Mouse (Mus musculus): ENCODE measurements around the gene Olfr229. TPM values are rescaled to one million over a fixed set of nuclear protein-coding genes. Genes with fewer than 3 reads are reported as not detected.

Olfr229 gene
- not detected for total RNA-seq (2023)

GRCm38 (mm10) chr9:39907036-39907435 lies at the start of gene Olfr229:
TSS of gene Olfr229 (plus strand) at chr9:39907336.

GRCm38 (mm10) chr9:39866122-39866521 lies 41.0 kb upstream of the Olfr229 start, which contains the start of gene Olfr972:
TSS of gene Olfr972 (plus strand) at chr9:39866422.

DNA sequence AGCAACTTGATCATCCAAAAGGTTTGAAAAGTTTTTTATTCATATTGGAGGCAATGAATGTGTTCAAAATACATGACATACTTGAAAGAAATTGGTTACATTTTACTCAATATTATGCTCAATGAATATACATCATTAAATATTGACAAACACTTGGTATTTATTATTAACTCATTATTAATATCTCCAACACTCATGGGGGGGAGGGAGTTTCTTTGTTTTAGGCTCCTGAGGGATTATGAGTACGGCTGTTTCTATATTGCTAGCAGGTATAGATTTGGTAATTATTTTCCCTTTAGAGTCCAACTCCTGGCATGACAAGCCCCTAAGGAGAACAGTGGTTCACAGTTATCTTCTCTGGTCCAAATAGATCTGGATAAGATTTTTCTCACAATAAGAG lies 30.1 kb downstream of the Olfr229 start, which contains the start of gene Olfr974:
Gene Olfr974 (plus strand): TSS at position 301 of the 400 bp plus-strand sequence.

DNA sequence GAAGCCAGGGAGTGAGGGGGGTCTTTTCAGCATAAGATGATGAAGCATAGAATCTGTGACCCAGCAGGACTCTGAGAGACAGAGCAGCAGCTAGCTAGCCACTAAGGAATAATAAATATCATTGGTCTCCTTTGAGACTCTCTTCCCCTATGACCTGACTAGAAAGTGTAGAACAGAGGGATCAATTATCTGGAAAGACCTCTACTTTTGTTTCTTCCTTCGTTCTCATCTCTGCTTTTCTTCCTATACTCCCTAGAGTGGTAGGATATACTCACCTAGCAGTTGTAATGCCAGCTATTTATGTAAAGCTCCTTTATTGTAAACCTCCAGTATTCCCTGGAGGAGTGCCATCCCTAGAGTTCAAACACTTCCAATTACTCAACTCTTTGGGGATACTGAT lies 44.8 kb downstream of the Olfr229 start, which contains the start of gene Olfr975:
Gene Olfr975 (minus strand): TSS at position 101 of the 400 bp plus-strand sequence.

DNA sequence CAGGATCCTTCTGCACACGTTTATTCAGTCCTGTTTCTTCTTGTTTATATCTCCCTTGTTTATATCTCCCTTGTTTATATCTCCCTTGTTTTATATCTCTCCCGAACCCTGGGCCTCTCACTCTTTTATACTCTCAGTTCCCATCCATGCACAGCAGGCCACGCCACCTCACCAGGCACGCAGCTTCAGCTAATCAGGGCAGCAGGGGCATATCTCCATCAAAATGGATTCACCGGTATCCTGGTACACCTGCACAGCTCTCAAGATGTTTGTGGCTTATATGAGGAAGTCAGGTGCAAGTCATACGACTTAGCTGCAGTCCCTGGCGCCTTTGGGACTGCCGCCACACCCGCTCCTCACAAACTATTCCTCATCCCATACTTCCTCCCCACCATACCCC lies 53.9 kb downstream of the Olfr229 start, which contains the start of gene Olfr976:
Gene Olfr976 (minus strand): TSS at position 101 of the 400 bp plus-strand sequence.

Other genes with a start within 250 kb of the Olfr229 start
- not detected for gene Olfr963, start 240.1 kb upstream of the Olfr229 start, total RNA-seq (2023)
- gene Olfr149, start 200.2 kb upstream of the Olfr229 start, total RNA-seq (2023) = not detected
- not detected for gene Olfr965, start 196.0 kb upstream of the Olfr229 start, total RNA-seq (2023)
- gene Olfr150, start 176.4 kb upstream of the Olfr229 start, total RNA-seq (2023) = not detected
- not detected for gene Olfr967, start 161.1 kb upstream of the Olfr229 start, total RNA-seq (2023)
- not detected for gene Olfr968, start 124.1 kb upstream of the Olfr229 start, total RNA-seq (2023)
- gene Olfr969, start 116.4 kb upstream of the Olfr229 start, total RNA-seq (2023) = not detected
- not detected for gene Olfr970, start 98.5 kb upstream of the Olfr229 start, total RNA-seq (2023)
- not detected for gene Olfr971, start 70.5 kb upstream of the Olfr229 start, total RNA-seq (2023)
- not detected for gene Olfr972, start 40.9 kb upstream of the Olfr229 start, total RNA-seq (2023)
- not detected for gene Olfr974, start 30.2 kb downstream of the Olfr229 start, total RNA-seq (2023)
- not detected for gene Olfr975, start 44.7 kb downstream of the Olfr229 start, total RNA-seq (2023)
- not detected for gene Olfr976, start 53.8 kb downstream of the Olfr229 start, total RNA-seq (2023)
- not detected for gene Olfr978, start 84.8 kb downstream of the Olfr229 start, total RNA-seq (2023)
- not detected for gene Olfr979, start 96.1 kb downstream of the Olfr229 start, total RNA-seq (2023)
- not detected for gene Olfr980, start 102.2 kb downstream of the Olfr229 start, total RNA-seq (2023)
- gene Olfr981, start 114.1 kb downstream of the Olfr229 start, total RNA-seq (2023) = not detected
- not detected for gene Olfr982, start 166.5 kb downstream of the Olfr229 start, total RNA-seq (2023)
- gene Olfr983, start 186.3 kb downstream of the Olfr229 start, total RNA-seq (2023) = not detected
- not detected for gene Olfr984, start 206.9 kb downstream of the Olfr229 start, total RNA-seq (2023)
- gene Olfr985, start 222.8 kb downstream of the Olfr229 start, total RNA-seq (2023) = not detected
- not detected for gene Tmem225, start 240.8 kb downstream of the Olfr229 start, total RNA-seq (2023)